Mouse (Mus musculus) left cerebral cortex, postnatal 10 days (tissue): ENCODE data around the gene Ralb. TPM values are rescaled to one million over a fixed set of nuclear protein-coding genes. Genes with fewer than 3 reads are reported as not detected.
A peak's percentile ranks its signal among the peaks of the same experiment; 100 is the strongest.

ENCODE experiments used
- DNase-seq, 2 experiments: peaks; one replicate each; pipeline ENCODE4 v3.0.0; 2021 to 2022; ENCODE audit warnings: low spot score in 2 of 2, mixed read lengths in 1 of 2; ENCODE audit errors: extremely low spot score in 1 of 2
- intact Hi-C: fragments of 180-260 bp; cut with DNase I; formaldehyde crosslinking; loops from one replicate; pipeline ENCODE4 v1.15.1; 2025
- total RNA-seq, 2 experiments: library from RNA; stranded (reverse); gene quantifications; 2 replicates each; pipeline ENCODE4 v1.2.3; 2021

Ralb gene
- total RNA-seq = 10 to 100 TPM; 32.3 to 33.9 TPM

GRCm38 (mm10) chr1:119504260-119505062 lies at the start of gene Ralb:
Gene Ralb, minus strand, starts transcription at chr1:119504794.
- DNase-seq = peak; percentile 97 to 99
- intact Hi-C loops = no loop called here

- intact Hi-C loops = no loop called here
- DNase-seq = no peak
These were observed 47.1 kb upstream of the Ralb start for GRCm38 (mm10) chr1:119551651-119552050.

- DNase-seq = no peak
- intact Hi-C loops = no loop called here
These were observed 45.5 kb upstream of the Ralb start for GRCm38 (mm10) chr1:119550064-119550463.

- intact Hi-C loops = loop anchor here (5.0 kb wide), 3 partner anchors 128 to 462 kb away; no protein-coding TSS in a partner anchor
- DNase-seq = no peak
These were observed 44.7 kb upstream of the Ralb start for GRCm38 (mm10) chr1:119549327-119549689.

GRCm38 (mm10) chr1:119548668-119549326 lies 44.2 kb upstream of the Ralb start:
- intact Hi-C loops = loop anchor here (5.0 kb wide), 3 partner anchors 129 to 461 kb away; no protein-coding TSS in a partner anchor
- DNase-seq = peak; percentile 82 to 86

- intact Hi-C loops = loop anchor here (5.0 kb wide), 3 partner anchors 131 to 459 kb away; no protein-coding TSS in a partner anchor
- no peak for DNase-seq
These were observed 41.9 kb upstream of the Ralb start for GRCm38 (mm10) chr1:119546490-119546889.

- DNase-seq = no peak
- intact Hi-C loops = loop anchor here (5.0 kb wide), 3 partner anchors 132 to 458 kb away; no protein-coding TSS in a partner anchor
These were observed 41.1 kb upstream of the Ralb start for GRCm38 (mm10) chr1:119545671-119546070.

- DNase-seq = no peak
- intact Hi-C loops = loop anchor here (5.0 kb wide), 3 partner anchors 132 to 458 kb away; no protein-coding TSS in a partner anchor
These were observed 40.6 kb upstream of the Ralb start for GRCm38 (mm10) chr1:119545164-119545563.

GRCm38 (mm10) chr1:119544611-119545155 lies 40.1 kb upstream of the Ralb start:
- intact Hi-C loops = loop anchor here (5.0 kb wide), 3 partner anchors 133 to 457 kb away; no protein-coding TSS in a partner anchor
- no peak for DNase-seq

- intact Hi-C loops = no loop called here
- no peak for DNase-seq
These were observed 38.7 kb upstream of the Ralb start for GRCm38 (mm10) chr1:119543316-119543715.

GRCm38 (mm10) chr1:119541570-119541969 lies 37.0 kb upstream of the Ralb start:
- no peak for DNase-seq
- intact Hi-C loops = no loop called here

GRCm38 (mm10) chr1:119540836-119541557 lies 36.4 kb upstream of the Ralb start:
- no peak for DNase-seq
- intact Hi-C loops = no loop called here

- no peak for DNase-seq
- intact Hi-C loops = no loop called here
These were observed 34.7 kb upstream of the Ralb start for GRCm38 (mm10) chr1:119539252-119539651.

- intact Hi-C loops = no loop called here
- DNase-seq = no peak
These were observed 33.1 kb upstream of the Ralb start for GRCm38 (mm10) chr1:119537651-119538050.

- intact Hi-C loops = no loop called here
- DNase-seq = no peak
These were observed 31.5 kb upstream of the Ralb start for GRCm38 (mm10) chr1:119536122-119536521.

- intact Hi-C loops = no loop called here
These were observed 29.7 kb upstream of the Ralb start for GRCm38 (mm10) chr1:119534341-119534740.

GRCm38 (mm10) chr1:119533093-119533805 lies 28.7 kb upstream of the Ralb start:
- DNase-seq = peak; percentile 23 to 51
- intact Hi-C loops = no loop called here

More at GRCm38 (mm10) chr1:119534341-119534740, 29.7 kb upstream of the Ralb start:
- no peak for DNase-seq

- intact Hi-C loops = no loop called here
- DNase-seq = no peak
These were observed 27.6 kb upstream of the Ralb start for GRCm38 (mm10) chr1:119532165-119532564.
